ENCODE assay signal across 7 mouse cellular contexts in the genomic region with DNA sequence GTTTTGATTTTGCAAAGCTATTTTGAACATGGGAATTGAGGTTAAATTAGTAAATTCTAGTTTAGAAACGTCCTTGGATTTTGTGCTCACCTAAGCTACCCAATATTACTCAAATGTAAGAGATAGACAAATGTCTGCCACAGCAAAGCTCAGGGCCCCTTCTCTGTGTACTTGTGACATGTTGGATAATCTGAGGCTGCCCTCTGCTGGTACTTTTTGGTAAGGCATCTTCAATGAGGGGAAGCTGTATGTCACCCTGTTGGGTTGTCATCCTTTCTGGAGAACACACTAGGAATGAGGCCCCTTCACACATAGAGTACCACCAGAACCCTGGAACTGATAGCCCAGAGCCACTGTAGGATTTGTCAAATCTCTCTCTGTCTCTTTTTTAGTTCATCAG. TPM values are rescaled to one million over a fixed set of nuclear protein-coding genes. Genes with fewer than 3 reads are reported as not detected.
A peak's percentile ranks its signal among the peaks of the same experiment; 100 is the strongest.
DNase-seq lines count a peak whose midpoint lies in the region; ATAC-seq lines count a peak whose summit lies in the region.

No protein-coding gene starts in this region.

- peaks cover 5% of the 10 kb centered on the region; the same call in 1 of the 2 replicates for H3K27me3 ChIP-seq in forebrain, embryonic 13.5 days
- no peaks in the 10 kb centered on the region for H3K27me3 ChIP-seq in hindbrain, embryonic 12.5 days

- H3K4me3 ChIP-seq in forebrain, embryonic 13.5 days = no peak overlapping the region
- H3K4me3 ChIP-seq in hindbrain, embryonic 12.5 days = no peak overlapping the region

- peak; percentile 51 for ATAC-seq in forebrain, embryonic 13.5 days
- ATAC-seq in hindbrain, embryonic 12.5 days (ENCODE audit: low FRiP score) = peak; percentile 48; the same call in 1 of the 2 replicates
- ATAC-seq in megakaryocyte-erythroid progenitor cell, adult 5-6 weeks (replicated peaks; ENCODE audit: low FRiP score, low TSS enrichment, poor library complexity, severe bottlenecking) = peak; percentile 87

- H3K4me1 ChIP-seq in forebrain, embryonic 13.5 days = no peaks in the 10 kb centered on the region
- H3K4me1 ChIP-seq in hindbrain, embryonic 12.5 days = peaks cover 10% of the 10 kb centered on the region

- DNase-seq in NIH3T3 (ENCODE audit: low read depth) = peak; percentile 90
- DNase-seq in brain, embryonic 18.5 days (ENCODE audit: low read depth, low spot score) = peak; percentile 65
- DNase-seq in layer of hippocampus, postnatal 14 days (ENCODE audit: low spot score in 2 of 2) = peak; percentile 88 to 93
- DNase-seq in right cerebral cortex, postnatal 4 days = peak; percentile 89

- H3K27ac ChIP-seq in forebrain, embryonic 13.5 days = no peak overlapping the region
- H3K27ac ChIP-seq in hindbrain, embryonic 12.5 days = no peak overlapping the region

- WGBS in forebrain, embryonic 13.5 days = 0% methylated on average over 1 of the region's 1 CpGs
- WGBS in hindbrain, embryonic 12.5 days = 6% methylated on average over 1 of the region's 1 CpGs

- no peaks in the 10 kb centered on the region for H3K36me3 ChIP-seq in forebrain, embryonic 13.5 days (ENCODE audit: poor library complexity, severe bottlenecking)
- no peaks in the 10 kb centered on the region for H3K36me3 ChIP-seq in hindbrain, embryonic 12.5 days

- no peaks in the 10 kb centered on the region for H3K9me3 ChIP-seq in forebrain, embryonic 13.5 days (replicated peaks)
- no peaks in the 10 kb centered on the region for H3K9me3 ChIP-seq in hindbrain, embryonic 12.5 days (replicated peaks)

- no peak overlapping the region for H3K4me2 ChIP-seq in forebrain, embryonic 13.5 days
- no peak overlapping the region for H3K4me2 ChIP-seq in hindbrain, embryonic 12.5 days (replicated peaks)

- no peak overlapping the region for H3K9ac ChIP-seq in forebrain, embryonic 13.5 days
- H3K9ac ChIP-seq in hindbrain, embryonic 12.5 days = no peak overlapping the region

RNA-seq across cellular contexts. Expression of a gene that starts 26.9 kb away (rescaled TPM):
- 79.2 and 80.1 TPM in 2 replicates for polyA plus RNA-seq in forebrain, embryonic 13.5 days (2015; fragmentation: Nextera tagmentation; extraction: Ambion mirVana)
- polyA plus RNA-seq in hindbrain, embryonic 12.5 days (2016; fragmentation: Nextera tagmentation; extraction: Ambion mirVana) = 317 and 331 TPM in 2 replicates
- total RNA-seq in layer of hippocampus, postnatal 14 days (2021) = 10 to 100 TPM; 12.4 to 18.4 TPM
- total RNA-seq in megakaryocyte-erythroid progenitor cell, adult 5-6 weeks (2014; fragmentation: Nextera tagmentation) = 5.0 and 20.7 TPM in 2 replicates
- total RNA-seq in megakaryocyte-erythroid progenitor cell, adult 5-6 weeks (2017) = 14.2 and 15.8 TPM in 2 replicates
